Mouse (Mus musculus) forebrain, embryonic 14.5 days (tissue): Measurements from ENCODE around the gene Alg9. TPM values are rescaled to one million over a fixed set of nuclear protein-coding genes. Genes with fewer than 3 reads are reported as not detected.

Source experiments
- ATAC-seq: fragments of 200-750 bp; cut with Nextera tagmentation; 2 replicates; pipeline ENCODE4 v1.8.0; 2017; ENCODE audit warnings: mild to moderate bottlenecking, moderate library complexity
- DNase-seq: peaks from one replicate; pipeline ENCODE4 v3.0.0-alpha.2; 2015; ENCODE audit warnings: low spot score
- H3K27ac ChIP-seq: fragments of 300-500 bp; sonication (generic); 2 replicates; pipeline ENCODE4 v1.5.1; 2014; ENCODE audit warnings: low read depth, mild to moderate bottlenecking, control low read depth, low read length, moderate library complexity
- H3K27me3 ChIP-seq: fragments of 300-500 bp; sonication (generic); replicated peaks from 2 replicates; pipeline ENCODE4 v1.6.1; 2014; ENCODE audit warnings: low read length, control low read depth, mixed read lengths; ENCODE audit not compliant: control insufficient read depth, insufficient read depth
- H3K36me3 ChIP-seq: fragments of 300-500 bp; sonication (generic); 2 replicates; pipeline ENCODE4 v1.6.1; 2014; ENCODE audit warnings: low read length, control low read depth; ENCODE audit not compliant: control insufficient read depth, insufficient read depth
- H3K4me1 ChIP-seq: fragments of 300-500 bp; sonication (generic); 2 replicates; pipeline ENCODE4 v1.6.1; 2014; ENCODE audit warnings: antibody characterized with exemption, low read length, control low read depth; ENCODE audit not compliant: control insufficient read depth, insufficient read depth
- H3K4me2 ChIP-seq: fragments of 300-500 bp; sonication (generic); 2 replicates; pipeline ENCODE4 v1.6.1; 2014; ENCODE audit warnings: mild to moderate bottlenecking, control low read depth, low read length
- H3K4me3 ChIP-seq: fragments of 300-500 bp; sonication (generic); 2 replicates; pipeline ENCODE4 v1.5.1; 2014; ENCODE audit warnings: low read depth, low read length, control low read depth
- H3K9ac ChIP-seq: fragments of 300-500 bp; sonication (generic); 2 replicates; pipeline ENCODE4 v1.6.1; 2014; ENCODE audit warnings: mild to moderate bottlenecking, low read length, control low read depth, moderate library complexity
- H3K9me3 ChIP-seq: fragments of 300-500 bp; sonication (generic); replicated peaks from 2 replicates; pipeline ENCODE4 v1.6.1; 2016; ENCODE audit warnings: low read length, control low read depth, mixed read lengths; ENCODE audit not compliant: control insufficient read depth
- WGBS: fragments of 180-500 bp; shearing (Covaris S2); extraction: QIAGEN DNeasy Blood & Tissue Kit; methylation state at CpG from one replicate; pipeline ENCODE4 v1.1.7; 2014; 5-methylcytosine and 5-hydroxymethylcytosine counted together
- polyA plus RNA-seq: library from polyadenylated mRNA; unstranded; fragments of >200 nt; fragmentation: Nextera tagmentation; extraction: Ambion mirVana; gene quantifications from 2 replicates; pipeline ENCODE4 v1.2.1, GENCODE M21; 2014

Alg9 gene
- polyA plus RNA-seq, 1 experiment from 2014 or later, result 49.2 TPM

DNA sequence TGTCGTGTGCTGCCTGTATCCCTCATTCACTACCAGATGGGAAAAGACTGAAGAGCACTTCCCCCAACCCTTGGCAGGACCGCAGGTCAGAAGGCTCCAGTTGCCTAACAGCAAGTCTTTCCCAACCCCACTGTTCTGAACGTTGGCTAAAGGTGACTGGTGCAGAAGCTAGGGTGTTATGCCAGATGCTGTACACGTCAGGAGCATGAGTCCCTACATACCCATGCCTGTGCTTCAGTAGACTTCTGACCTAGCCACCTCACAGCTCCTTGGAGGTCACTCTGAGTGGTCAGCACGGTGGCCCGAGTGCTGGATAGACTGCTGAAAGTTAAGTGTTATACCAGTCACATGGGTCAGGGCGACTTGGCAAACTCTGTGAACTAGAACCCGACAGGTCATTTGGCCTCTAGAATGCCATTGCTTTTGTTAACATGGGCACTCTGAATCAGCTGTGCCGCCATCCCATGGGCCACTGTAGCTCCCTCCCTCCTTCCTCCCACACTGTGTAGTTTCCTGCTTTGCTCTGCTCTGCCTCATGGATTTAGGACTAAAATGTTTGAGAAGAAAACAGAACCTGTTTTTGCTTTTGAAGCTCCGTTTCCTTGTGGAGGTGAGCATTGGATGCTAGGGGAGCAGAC is 60.4 kb downstream of the Alg9 start:
- no peak for ATAC-seq
- DNase-seq, result no peak
- no peak overlapping the region for H3K4me2 ChIP-seq
- H3K9ac ChIP-seq, result no peak overlapping the region
- no peaks in the 10 kb centered on the region for H3K4me1 ChIP-seq
- no peaks in the 10 kb centered on the region for H3K9me3 ChIP-seq
- H3K36me3 ChIP-seq, result peaks cover 8% of the 10 kb centered on the region; the same call in 1 of the 2 replicates
- no peaks in the 10 kb centered on the region for H3K27me3 ChIP-seq
- H3K4me3 ChIP-seq, result no peak overlapping the region
- 91% methylated on average over 10 of the region's 10 CpGs for WGBS
- H3K27ac ChIP-seq, result no peak overlapping the region

DNA sequence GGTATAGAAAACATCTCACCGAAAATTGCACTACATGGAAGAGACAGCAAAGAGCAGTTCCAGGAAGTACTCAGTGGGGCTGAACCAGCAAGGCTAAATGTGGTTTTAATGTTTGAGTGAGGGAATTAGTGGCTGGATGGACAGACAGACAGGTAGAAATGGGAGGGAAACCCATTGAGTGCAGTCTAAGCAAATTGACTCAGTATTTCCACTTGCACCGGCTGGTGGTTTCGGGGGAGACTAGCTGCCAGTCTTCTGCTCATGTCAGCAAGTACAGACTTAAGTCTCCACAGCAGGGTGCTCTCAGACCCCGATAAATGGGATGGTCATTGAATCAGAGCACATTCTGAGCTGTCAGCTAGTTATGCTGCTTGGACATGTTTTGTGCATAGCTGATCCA is 61.3 kb downstream of the Alg9 start:
- Histone ChIP-seq H3K27me3 (no peaks in the 10 kb centered on the region), H3K27ac (no peak overlapping the region), H3K4me3 (no peak overlapping the region), H3K4me1 (no peaks in the 10 kb centered on the region), H3K9me3 (no peaks in the 10 kb centered on the region), H3K36me3 (peaks cover 8% of the 10 kb centered on the region; the same call in 1 of the 2 replicates), H3K9ac (no peak overlapping the region), H3K4me2 (no peak overlapping the region)
- DNase-seq (no peak), ATAC-seq (no peak)
- WGBS, result 88% methylated on average over 4 of the region's 4 CpGs

DNA sequence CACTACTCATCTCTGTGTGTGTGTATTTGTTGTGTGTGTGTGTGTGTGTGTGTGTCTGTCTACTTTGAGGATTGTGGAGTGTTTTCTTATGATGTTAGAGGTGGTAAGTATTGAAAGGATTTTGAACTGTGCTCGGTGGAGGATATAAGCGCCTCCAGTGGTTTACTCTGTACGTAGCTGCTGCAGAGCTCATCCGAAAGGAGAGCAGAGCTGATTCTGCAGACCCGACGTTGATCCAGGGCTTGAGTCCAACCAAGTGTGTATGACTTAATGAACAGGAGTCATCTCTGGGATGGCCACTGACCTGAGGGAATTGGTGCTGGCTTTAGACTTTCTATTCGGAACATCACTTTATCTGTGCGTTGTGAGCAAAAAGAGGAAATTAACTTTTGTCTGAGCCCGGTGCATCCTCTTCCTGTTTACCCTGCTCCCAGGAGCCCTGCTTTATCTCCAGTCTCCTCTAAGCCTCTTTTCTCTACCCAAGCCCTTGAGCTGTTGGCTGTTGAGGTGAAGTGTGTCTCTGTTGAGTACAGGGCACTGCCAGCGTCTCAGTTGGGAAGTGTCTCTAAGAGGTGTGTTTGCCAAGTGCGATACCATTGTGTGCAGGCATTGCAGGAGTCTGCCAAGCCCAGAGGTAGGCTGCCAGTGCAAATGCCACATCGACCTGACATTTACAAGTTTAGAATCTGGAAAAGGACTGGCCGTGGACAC is 66.4 kb downstream of the Alg9 start:
- Histone ChIP-seq H3K4me3 (no peak overlapping the region), H3K36me3 (peaks cover 21% of the 10 kb centered on the region), H3K4me1 (no peaks in the 10 kb centered on the region), H3K9me3 (no peaks in the 10 kb centered on the region), H3K4me2 (no peak overlapping the region), H3K9ac (no peak overlapping the region), H3K27me3 (no peaks in the 10 kb centered on the region), H3K27ac (no peak overlapping the region)
- 88% methylated on average over 13 of the region's 13 CpGs for WGBS
- DNase-seq, result no peak
- ATAC-seq, result no peak

DNA sequence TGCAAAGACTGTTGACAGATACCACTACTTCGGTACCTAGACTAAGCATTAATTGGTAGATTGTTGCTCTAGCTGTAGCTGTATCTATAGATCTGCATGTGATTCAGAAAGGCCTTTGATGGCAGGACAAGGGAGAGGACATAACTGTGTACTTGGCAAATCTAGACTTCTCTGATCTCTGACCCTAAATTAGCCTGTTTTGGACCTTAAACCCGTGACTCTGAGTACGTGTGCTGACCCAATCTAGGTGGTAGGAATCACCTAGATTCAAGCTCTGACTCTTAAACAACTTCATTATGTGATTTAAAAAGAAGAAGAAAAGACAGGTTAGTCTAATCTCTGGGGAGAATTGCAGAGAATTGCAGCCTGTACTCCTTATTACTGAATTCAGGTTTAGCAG is 70.3 kb downstream of the Alg9 start, which contains the start of gene Ppp2r1b:
TSS of gene Ppp2r1b (plus strand) at position 221 of the 400 bp plus-strand sequence.
- Histone ChIP-seq H3K36me3 (peaks cover 16% of the 10 kb centered on the region), H3K9ac (no peak within 1 kb of the TSS), H3K9me3 (no peaks in the 10 kb centered on the region), H3K27ac (no peak within 1 kb of the TSS), H3K4me3 (no peak within 1 kb of the TSS), H3K4me1 (no peaks in the 10 kb centered on the region), H3K4me2 (no peak within 1 kb of the TSS), H3K27me3 (no peaks in the 10 kb centered on the region)
- ATAC-seq (no peak), DNase-seq (no peak)
- 86% methylated on average over 3 of the region's 3 CpGs for WGBS

DNA sequence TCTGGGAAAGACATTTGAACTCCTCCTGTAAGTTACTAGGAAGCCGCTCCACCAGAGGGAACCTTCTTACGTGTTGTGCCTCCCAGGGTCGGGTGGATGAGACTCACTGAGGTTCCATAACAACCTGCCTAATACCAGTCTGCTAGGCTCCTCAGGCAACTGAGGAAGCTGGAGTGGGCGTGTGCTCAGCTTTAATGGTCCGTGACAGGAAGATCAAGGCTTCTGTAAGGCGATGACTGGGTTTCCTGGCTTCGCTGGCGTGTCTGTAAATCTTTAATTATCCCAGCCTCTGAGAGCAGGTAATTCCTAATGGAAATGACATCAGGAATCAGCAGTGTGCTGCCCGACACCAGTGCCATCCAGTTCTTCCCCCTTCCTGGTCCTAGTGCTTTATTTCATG is 70.7 kb downstream of the Alg9 start:
- no peak for DNase-seq
- no peaks in the 10 kb centered on the region for H3K27me3 ChIP-seq
- peaks cover 16% of the 10 kb centered on the region for H3K36me3 ChIP-seq
- H3K27ac ChIP-seq, result no peak overlapping the region
- no peak overlapping the region for H3K4me3 ChIP-seq
- peaks cover 4% of the 10 kb centered on the region; the same call in 1 of the 2 replicates for H3K4me1 ChIP-seq
- H3K9me3 ChIP-seq, result no peaks in the 10 kb centered on the region
- H3K4me2 ChIP-seq, result no peak overlapping the region
- WGBS, result 79% methylated on average over 9 of the region's 9 CpGs
- no peak overlapping the region for H3K9ac ChIP-seq
- ATAC-seq, result no peak

DNA sequence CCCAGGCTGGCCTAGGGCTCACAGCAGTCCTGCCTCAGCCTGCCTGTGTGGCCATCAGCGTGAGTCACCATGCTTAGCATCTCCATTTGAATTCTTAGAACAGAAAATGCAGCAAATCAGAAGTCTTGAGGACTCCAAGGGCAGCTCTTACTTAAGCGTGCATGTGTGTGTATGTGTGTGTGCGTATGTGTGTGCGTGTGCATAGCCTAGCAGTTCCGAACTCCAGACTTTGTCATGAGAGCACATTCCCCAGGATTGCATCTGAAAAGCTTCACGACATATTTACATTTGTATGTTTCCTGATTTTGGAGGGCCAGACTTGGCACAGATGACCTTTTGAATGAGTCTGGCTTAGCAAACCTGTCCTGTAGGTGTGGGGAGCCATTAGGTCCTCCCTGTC is 72.3 kb downstream of the Alg9 start:
- Histone ChIP-seq H3K27me3 (no peaks in the 10 kb centered on the region), H3K9ac (no peak overlapping the region), H3K36me3 (peaks cover 16% of the 10 kb centered on the region), H3K9me3 (no peaks in the 10 kb centered on the region), H3K4me1 (peaks cover 6% of the 10 kb centered on the region; the same call in 1 of the 2 replicates), H3K4me2 (no peak overlapping the region), H3K27ac (no peak overlapping the region), H3K4me3 (no peak overlapping the region)
- DNase-seq (no peak), ATAC-seq (no peak)
- WGBS, result 92% methylated on average over 6 of the region's 6 CpGs

DNA sequence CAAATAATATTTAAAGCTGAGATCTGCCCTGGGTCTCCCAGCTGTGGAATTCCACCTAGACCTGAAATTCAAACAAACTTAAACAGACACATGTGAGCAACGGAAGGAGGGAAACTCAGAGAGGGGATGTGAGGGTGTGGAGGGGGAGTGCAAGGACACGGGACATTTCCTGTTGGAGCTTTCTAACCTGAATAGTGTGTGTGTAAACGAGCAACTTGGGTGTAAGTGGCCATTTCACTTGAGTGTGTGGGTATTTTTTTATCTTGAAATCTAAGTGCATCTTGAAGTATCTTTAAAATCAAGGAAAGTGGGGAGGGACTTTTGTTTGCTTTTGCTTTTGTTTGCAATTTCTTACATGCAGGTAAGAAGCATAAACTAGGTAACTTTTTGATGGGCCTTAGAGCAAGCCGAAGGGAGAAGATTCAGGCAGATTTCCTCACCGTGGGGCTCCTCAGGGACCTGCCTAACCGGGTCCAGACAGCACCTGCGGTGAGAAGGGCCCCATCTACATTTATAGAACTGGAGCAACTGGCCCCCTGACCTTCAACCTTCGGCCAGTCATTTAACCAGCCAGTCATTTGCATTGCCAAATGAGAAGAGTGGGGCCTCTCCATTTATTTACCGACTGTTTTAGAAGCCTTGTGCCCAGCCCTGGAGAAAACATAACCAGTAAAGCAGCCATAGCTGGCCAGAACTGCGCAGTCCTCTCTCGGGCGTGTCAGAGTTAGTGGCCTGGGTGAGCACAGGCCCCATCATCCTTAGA is 73.0 kb downstream of the Alg9 start:
- Histone ChIP-seq H3K9me3 (no peaks in the 10 kb centered on the region), H3K36me3 (peaks cover 14% of the 10 kb centered on the region), H3K4me2 (no peak overlapping the region), H3K27ac (no peak overlapping the region), H3K4me3 (no peak overlapping the region), H3K9ac (no peak overlapping the region), H3K4me1 (peaks cover 8% of the 10 kb centered on the region; the same call in 1 of the 2 replicates), H3K27me3 (no peaks in the 10 kb centered on the region)
- DNase-seq, result no peak
- no peak for ATAC-seq
- WGBS, result 74% methylated on average over 12 of the region's 12 CpGs

DNA sequence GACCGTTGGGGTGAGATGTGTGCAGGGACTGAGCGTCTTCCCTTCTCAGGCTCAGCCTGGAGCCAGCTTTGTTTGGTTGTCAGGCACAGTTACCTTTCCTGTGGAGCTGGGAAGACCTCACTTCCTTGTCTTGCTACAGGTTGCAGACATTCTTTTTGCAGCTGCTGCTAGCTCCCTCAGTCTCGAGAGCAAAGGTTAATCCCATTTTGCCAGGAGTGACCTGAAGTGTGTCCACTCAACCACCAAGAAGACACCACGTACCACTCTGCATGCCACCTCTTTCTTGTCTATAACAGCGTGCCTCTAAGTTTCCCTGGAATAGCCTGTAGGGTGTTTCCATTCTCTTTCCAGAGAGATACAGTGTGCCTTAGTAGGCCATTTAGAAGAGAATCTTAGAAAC is 74.0 kb downstream of the Alg9 start:
- Histone ChIP-seq H3K4me1 (peaks cover 13% of the 10 kb centered on the region; the same call in 1 of the 2 replicates), H3K4me3 (no peak overlapping the region), H3K36me3 (peaks cover 9% of the 10 kb centered on the region; the same call in 1 of the 2 replicates), H3K9ac (no peak overlapping the region), H3K27me3 (no peaks in the 10 kb centered on the region), H3K4me2 (no peak overlapping the region), H3K27ac (no peak overlapping the region), H3K9me3 (no peaks in the 10 kb centered on the region)
- 65% methylated on average over 5 of the region's 5 CpGs for WGBS
- no peak for DNase-seq
- ATAC-seq, result no peak
